Mouse (Mus musculus) lung, adult 18-20 months (tissue): Measurements from ENCODE around the gene Coq9.

Experiments
- DNase-seq, 2 experiments: peaks; one replicate each; pipeline ENCODE4 v3.0.0; 2022; ENCODE audit warnings: mixed read lengths in 2 of 2

Gene Coq9

GRCm38 (mm10) chr8:94837662-94838574, at the start of gene Coq9, which contains the start of gene Ciapin1:
TSS of gene Coq9 (plus strand) at chr8:94838321.
TSS of gene Ciapin1 (minus strand) at chr8:94838358.
- DNase-seq: peak; percentile 95 to 97

- DNase-seq: no peak
Observed at GRCm38 (mm10) chr8:94789256-94789955, 48.7 kb upstream of the Coq9 start.

- DNase-seq: no peak
Observed at GRCm38 (mm10) chr8:94794368-94794767, 43.8 kb upstream of the Coq9 start.

- no peak for DNase-seq
Observed at GRCm38 (mm10) chr8:94794782-94795181, 43.3 kb upstream of the Coq9 start.

GRCm38 (mm10) chr8:94800278-94800968, 37.7 kb upstream of the Coq9 start:
- DNase-seq: no peak

GRCm38 (mm10) chr8:94801293-94802095, 36.6 kb upstream of the Coq9 start:
- DNase-seq: peak; percentile 62 to 69

- no peak for DNase-seq
Observed at GRCm38 (mm10) chr8:94802375-94802774, 35.7 kb upstream of the Coq9 start.

- DNase-seq: no peak
Observed at GRCm38 (mm10) chr8:94803551-94803950, 34.6 kb upstream of the Coq9 start.

- no peak for DNase-seq
Observed at GRCm38 (mm10) chr8:94804546-94805340, 33.4 kb upstream of the Coq9 start.

GRCm38 (mm10) chr8:94805811-94806210, 32.3 kb upstream of the Coq9 start:
- no peak for DNase-seq

- DNase-seq: no peak
Observed at GRCm38 (mm10) chr8:94807506-94807905, 30.6 kb upstream of the Coq9 start.

GRCm38 (mm10) chr8:94808372-94808771, 29.7 kb upstream of the Coq9 start:
- no peak for DNase-seq

GRCm38 (mm10) chr8:94810153-94810552, 28.0 kb upstream of the Coq9 start, which contains the start of gene Ccl17:
TSS of gene Ccl17 (plus strand) at chr8:94810453.
- no peak for DNase-seq

GRCm38 (mm10) chr8:94810855-94811254, 27.3 kb upstream of the Coq9 start:
- DNase-seq: no peak

- no peak for DNase-seq
Observed at GRCm38 (mm10) chr8:94811654-94812053, 26.5 kb upstream of the Coq9 start.

GRCm38 (mm10) chr8:94812645-94813098, 25.4 kb upstream of the Coq9 start:
- DNase-seq: peak; percentile 75 to 83

- DNase-seq: no peak
Observed at GRCm38 (mm10) chr8:94814556-94814955, 23.6 kb upstream of the Coq9 start.

- no peak for DNase-seq
Observed at GRCm38 (mm10) chr8:94817933-94818332, 20.2 kb upstream of the Coq9 start.

- no peak for DNase-seq
Observed at GRCm38 (mm10) chr8:94819671-94820179, 18.4 kb upstream of the Coq9 start.

- DNase-seq: no peak
Observed at GRCm38 (mm10) chr8:94820553-94820952, 17.6 kb upstream of the Coq9 start.

- no peak for DNase-seq
Observed at GRCm38 (mm10) chr8:94821381-94821780, 16.7 kb upstream of the Coq9 start.
